Mouse (Mus musculus) liver, adult (tissue): ENCODE data around the gene Rapgef1.

Experiments used
- GATA4 ChIP-seq: IDR thresholded peaks from 2 replicates; pipeline ENCODE4 v1.6.1; 2014; ENCODE audit warnings: mild to moderate bottlenecking, low read length; ENCODE audit not compliant: insufficient replicate concordance

The Rapgef1 gene

DNA sequence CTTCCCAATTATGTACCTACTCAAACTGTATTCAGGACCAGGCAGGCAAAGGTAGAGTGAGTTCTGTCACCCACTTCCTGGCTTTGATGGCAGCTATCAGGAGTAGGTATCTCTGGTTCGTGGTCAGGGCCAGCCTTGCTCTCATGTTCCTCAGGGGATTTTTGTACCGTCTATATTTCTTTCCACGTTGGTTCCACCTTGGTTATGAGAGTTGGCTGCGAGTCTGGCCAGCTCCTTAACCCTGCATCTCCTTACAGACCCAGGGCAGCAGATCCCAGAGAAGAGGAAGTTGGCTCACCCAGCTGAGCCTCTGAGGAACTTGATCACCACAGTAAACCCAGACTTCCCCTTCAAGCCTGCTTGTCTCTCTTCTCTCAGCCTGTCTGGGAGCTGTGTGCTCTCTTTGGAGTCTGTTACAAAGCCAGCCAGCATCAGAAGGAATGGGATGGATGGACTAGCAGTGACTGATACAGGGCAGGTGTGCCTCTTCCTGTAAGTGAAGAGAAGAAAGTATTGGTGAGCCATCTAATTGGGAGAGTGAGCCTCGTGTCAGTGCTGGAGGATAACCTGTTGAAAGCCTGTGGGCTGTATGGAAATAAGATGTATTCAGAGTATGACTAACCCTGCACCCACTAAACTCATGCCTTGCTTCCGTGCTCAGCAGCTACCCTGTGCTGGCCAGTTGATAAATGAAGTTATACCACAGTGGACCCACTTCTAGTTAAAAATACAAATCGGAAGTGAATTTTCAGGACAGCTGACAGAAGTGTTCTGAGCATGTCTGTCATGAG lies 53.4 kb downstream of the Rapgef1 start:
- TF ChIP-seq GATA4 = no peak

GRCm38 (mm10) chr2:29674087-29674486 lies 54.6 kb downstream of the Rapgef1 start:
- TF ChIP-seq GATA4 = no peak

GRCm38 (mm10) chr2:29674545-29674944 lies 55.0 kb downstream of the Rapgef1 start:
- no peak for TF ChIP-seq GATA4

- no peak for TF ChIP-seq GATA4
Observed at GRCm38 (mm10) chr2:29675846-29676245, 56.3 kb downstream of the Rapgef1 start.

DNA sequence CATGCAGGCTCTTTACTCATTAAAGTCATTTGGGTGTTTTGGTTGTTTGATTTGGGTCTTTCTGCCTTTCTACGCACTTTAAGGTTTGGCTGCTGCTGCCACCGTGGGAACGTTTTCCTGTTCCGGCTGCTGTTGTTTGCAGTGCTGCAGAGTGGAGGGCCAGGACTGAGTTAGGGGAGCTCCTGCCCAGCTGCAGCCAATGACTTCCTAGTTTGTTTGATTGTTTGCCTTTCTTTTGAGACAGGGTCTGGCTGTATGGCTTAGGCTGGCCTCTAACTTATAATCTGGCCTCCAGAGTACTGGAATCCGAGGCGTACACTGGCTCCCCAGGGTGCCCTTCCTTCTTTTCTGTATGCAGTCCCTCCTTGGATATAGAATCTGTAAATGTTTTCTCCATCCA lies 57.0 kb downstream of the Rapgef1 start:
- no peak for TF ChIP-seq GATA4

DNA sequence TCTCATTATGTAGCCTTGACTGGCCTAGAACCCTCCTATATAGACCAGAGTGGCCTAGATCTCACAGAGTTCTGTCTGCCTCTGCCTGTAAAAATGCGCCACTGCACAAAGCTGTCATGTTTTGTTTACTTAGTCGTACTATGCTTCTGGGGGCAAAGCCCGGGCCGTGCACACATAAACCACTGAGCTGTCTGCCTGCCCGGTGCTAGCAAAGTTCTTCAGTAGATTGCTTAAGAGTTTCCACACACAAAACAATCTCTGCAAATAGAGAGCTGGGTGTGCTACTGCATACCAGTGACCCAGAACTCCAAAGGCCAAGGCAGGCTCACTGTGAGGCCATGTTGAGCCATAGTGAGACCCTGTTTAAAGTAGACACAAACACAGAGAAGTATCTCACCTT lies 58.3 kb downstream of the Rapgef1 start:
- no peak for TF ChIP-seq GATA4

- no peak for TF ChIP-seq GATA4
Observed at GRCm38 (mm10) chr2:29678524-29678923, 59.0 kb downstream of the Rapgef1 start.

- no peak for TF ChIP-seq GATA4
Observed at GRCm38 (mm10) chr2:29679710-29680584, 60.4 kb downstream of the Rapgef1 start.

- no peak for TF ChIP-seq GATA4
Observed at GRCm38 (mm10) chr2:29683261-29683999, 63.9 kb downstream of the Rapgef1 start.

DNA sequence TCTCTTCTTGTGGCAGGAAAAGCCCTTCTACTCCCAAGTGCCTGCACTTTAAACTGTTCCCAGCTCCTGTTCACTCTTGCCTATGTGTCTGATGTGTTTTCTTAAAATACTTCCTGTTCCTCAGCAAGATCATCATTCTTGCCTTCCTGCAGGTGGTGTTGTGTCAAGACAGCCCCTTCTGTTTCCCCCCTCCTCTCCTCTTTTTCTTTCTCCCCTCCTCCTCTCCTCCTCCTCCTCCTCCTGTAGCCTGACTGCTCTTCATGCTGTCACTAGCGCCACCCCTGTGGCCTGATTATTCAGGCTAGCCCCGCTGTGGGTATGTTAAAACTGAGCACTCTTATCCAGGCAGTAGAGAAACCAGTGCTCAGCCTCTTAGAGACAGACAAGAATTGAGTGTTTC lies 65.0 kb downstream of the Rapgef1 start:
- TF ChIP-seq GATA4 = no peak

- TF ChIP-seq GATA4 = no peak
Observed at GRCm38 (mm10) chr2:29689014-29689413, 69.5 kb downstream of the Rapgef1 start.

- TF ChIP-seq GATA4 = no peak
Observed at GRCm38 (mm10) chr2:29689495-29689894, 70.0 kb downstream of the Rapgef1 start.

DNA sequence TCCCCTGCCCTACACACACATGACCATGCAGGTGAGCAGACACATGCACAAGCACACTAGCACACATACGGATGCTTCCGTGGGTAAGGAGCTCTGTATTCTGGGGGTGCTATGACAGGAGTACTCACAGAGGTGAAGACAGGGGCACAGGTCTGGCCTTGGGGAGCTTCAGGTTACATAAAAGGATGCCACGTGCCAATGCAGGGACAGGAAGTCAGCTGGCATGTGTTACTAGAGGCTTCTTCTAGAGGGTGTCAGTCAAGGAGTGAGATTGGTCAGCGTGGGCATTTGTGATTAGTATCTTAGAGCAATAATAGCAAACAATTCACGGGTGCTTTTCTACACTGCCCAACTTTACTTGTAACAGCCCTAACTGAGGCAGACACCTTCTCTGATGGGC lies 71.5 kb downstream of the Rapgef1 start:
- TF ChIP-seq GATA4 = no peak

- TF ChIP-seq GATA4 = no peak
Observed at GRCm38 (mm10) chr2:29691507-29691906, 72.0 kb downstream of the Rapgef1 start.

DNA sequence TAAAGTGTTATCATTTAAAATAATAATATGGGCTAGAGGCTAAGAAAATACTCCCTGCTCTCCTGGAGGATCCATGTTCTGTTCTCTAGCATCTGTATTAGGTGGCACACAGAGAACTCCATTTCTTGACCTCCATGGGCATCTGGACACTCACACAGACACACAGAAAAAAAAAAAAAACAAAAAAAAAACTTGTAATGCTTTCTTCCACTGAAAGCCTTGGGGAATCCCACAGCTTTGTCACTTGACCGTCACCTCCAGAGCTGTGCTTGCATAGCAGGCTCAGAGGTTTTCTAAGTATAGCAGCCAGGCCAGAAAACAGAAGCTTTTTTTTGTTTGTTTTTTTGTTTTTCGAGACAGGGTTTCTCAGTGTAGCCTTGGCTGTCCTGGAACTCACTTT lies 72.7 kb downstream of the Rapgef1 start:
- TF ChIP-seq GATA4 = no peak

GRCm38 (mm10) chr2:29696207-29696800 lies 76.8 kb downstream of the Rapgef1 start:
- no peak for TF ChIP-seq GATA4
